Mouse (Mus musculus): ENCODE results near the gene Card19. TPM values are rescaled to one million over a fixed set of nuclear protein-coding genes. Genes with fewer than 3 reads are reported as not detected.

The Card19 gene
- polyA plus RNA-seq, 1 experiment, result 79.4 TPM

GRCm38 (mm10) chr13:49209306-49209705 is 6.5 kb downstream of the Card19 start:
- no peaks in the 10 kb centered on the region for H3K27me3 ChIP-seq (ENCODE audit: control insufficient read depth, insufficient read depth, low read length)
- TF ChIP-seq CTCF (IDR thresholded peaks at IDR 0.05; ENCODE audit: extremely low read depth, insufficient read depth, insufficient read length, insufficient replicate concordance) (no peak), POLR2A (IDR thresholded peaks at IDR 0.05; ENCODE audit: low read depth, low read length) (no peak)
- WGBS, result 71% methylated on average over 7 of the region's 7 CpGs
- H3K36me3 ChIP-seq (ENCODE audit: control insufficient read depth, insufficient read depth, low read length), result peaks cover 3% of the 10 kb centered on the region
- H3K27ac ChIP-seq (ENCODE audit: insufficient read depth, low read length), result no peak overlapping the region
- peaks cover 11% of the 10 kb centered on the region for H3K4me1 ChIP-seq (ENCODE audit: control insufficient read depth, insufficient read depth, insufficient read length)
- no peak for DNase-seq (ENCODE audit: low read depth in 1 of 2, low spot score in 2 of 2)
- no peak overlapping the region for H3K4me3 ChIP-seq (ENCODE audit: extremely low read depth, insufficient read depth, insufficient read length)

- Histone ChIP-seq H3K36me3 (ENCODE audit: control insufficient read depth, insufficient read depth, low read length) (peaks cover 11% of the 10 kb centered on the region), H3K27ac (ENCODE audit: insufficient read depth, low read length) (no peak overlapping the region), H3K4me1 (ENCODE audit: control insufficient read depth, insufficient read depth, insufficient read length) (no peaks in the 10 kb centered on the region), H3K27me3 (ENCODE audit: control insufficient read depth, insufficient read depth, low read length) (no peaks in the 10 kb centered on the region), H3K4me3 (ENCODE audit: extremely low read depth, insufficient read depth, insufficient read length) (no peak overlapping the region)
- no peak for DNase-seq (ENCODE audit: low read depth in 1 of 2, low spot score in 2 of 2)
- WGBS, result 96% methylated on average over 2 of the region's 2 CpGs
- TF ChIP-seq POLR2A (IDR thresholded peaks at IDR 0.05; ENCODE audit: low read depth, low read length) (no peak), CTCF (IDR thresholded peaks at IDR 0.05; ENCODE audit: extremely low read depth, insufficient read depth, insufficient read length, insufficient replicate concordance) (no peak)
Measured at GRCm38 (mm10) chr13:49206341-49206740, 9.5 kb downstream of the Card19 start.

- DNase-seq (ENCODE audit: low read depth in 1 of 2, low spot score in 2 of 2), result peak; percentile 60 to 73
Measured at GRCm38 (mm10) chr13:49205381-49205998, 10.3 kb downstream of the Card19 start.

GRCm38 (mm10) chr13:49202556-49202955 is 13.3 kb downstream of the Card19 start:
- DNase-seq (ENCODE audit: low read depth in 1 of 2, low spot score in 2 of 2), result no peak
- H3K4me1 ChIP-seq (ENCODE audit: control insufficient read depth, insufficient read depth, insufficient read length), result peaks cover 4% of the 10 kb centered on the region; the same call in 1 of the 2 replicates

More at GRCm38 (mm10) chr13:49205381-49205998, 10.3 kb downstream of the Card19 start:
- no peak overlapping the region for H3K4me3 ChIP-seq (ENCODE audit: extremely low read depth, insufficient read depth, insufficient read length)
- no peak for TF ChIP-seq POLR2A (IDR thresholded peaks at IDR 0.05; ENCODE audit: low read depth, low read length)
- TF ChIP-seq CTCF (IDR thresholded peaks at IDR 0.05; ENCODE audit: extremely low read depth, insufficient read depth, insufficient read length, insufficient replicate concordance), result peak; percentile 90
- H3K27ac ChIP-seq (ENCODE audit: insufficient read depth, low read length), result no peak overlapping the region
- 48% methylated on average over 13 of the region's 13 CpGs for WGBS
- no peaks in the 10 kb centered on the region for H3K27me3 ChIP-seq (ENCODE audit: control insufficient read depth, insufficient read depth, low read length)
- H3K4me1 ChIP-seq (ENCODE audit: control insufficient read depth, insufficient read depth, insufficient read length), result peaks cover 4% of the 10 kb centered on the region; the same call in 1 of the 2 replicates
- H3K36me3 ChIP-seq (ENCODE audit: control insufficient read depth, insufficient read depth, low read length), result peaks cover 11% of the 10 kb centered on the region

GRCm38 (mm10) chr13:49200688-49201087 is 15.1 kb downstream of the Card19 start:
- TF ChIP-seq POLR2A (IDR thresholded peaks at IDR 0.05; ENCODE audit: low read depth, low read length) (no peak), CTCF (IDR thresholded peaks at IDR 0.05; ENCODE audit: extremely low read depth, insufficient read depth, insufficient read length, insufficient replicate concordance) (no peak)
- H3K4me1 ChIP-seq (ENCODE audit: control insufficient read depth, insufficient read depth, insufficient read length), result peaks cover 17% of the 10 kb centered on the region; the same call in 1 of the 2 replicates
- H3K4me3 ChIP-seq (ENCODE audit: extremely low read depth, insufficient read depth, insufficient read length), result no peak overlapping the region
- H3K27ac ChIP-seq (ENCODE audit: insufficient read depth, low read length), result no peak overlapping the region
- no peak for DNase-seq (ENCODE audit: low read depth in 1 of 2, low spot score in 2 of 2)
- WGBS, result 32% methylated on average over 13 of the region's 13 CpGs
- H3K36me3 ChIP-seq (ENCODE audit: control insufficient read depth, insufficient read depth, low read length), result peaks cover 9% of the 10 kb centered on the region
- no peaks in the 10 kb centered on the region for H3K27me3 ChIP-seq (ENCODE audit: control insufficient read depth, insufficient read depth, low read length)

More at GRCm38 (mm10) chr13:49202556-49202955, 13.3 kb downstream of the Card19 start:
- H3K4me3 ChIP-seq (ENCODE audit: extremely low read depth, insufficient read depth, insufficient read length), result no peak overlapping the region
- WGBS, result 91% methylated on average over 7 of the region's 7 CpGs
- H3K27me3 ChIP-seq (ENCODE audit: control insufficient read depth, insufficient read depth, low read length), result no peaks in the 10 kb centered on the region
- peaks cover 9% of the 10 kb centered on the region for H3K36me3 ChIP-seq (ENCODE audit: control insufficient read depth, insufficient read depth, low read length)
- H3K27ac ChIP-seq (ENCODE audit: insufficient read depth, low read length), result no peak overlapping the region
- TF ChIP-seq POLR2A (IDR thresholded peaks at IDR 0.05; ENCODE audit: low read depth, low read length), result no peak
- no peak for TF ChIP-seq CTCF (IDR thresholded peaks at IDR 0.05; ENCODE audit: extremely low read depth, insufficient read depth, insufficient read length, insufficient replicate concordance)

- 87% methylated on average over 7 of the region's 7 CpGs for WGBS
- Histone ChIP-seq H3K27ac (ENCODE audit: insufficient read depth, low read length) (peak overlapping the region; percentile 37), H3K4me1 (ENCODE audit: control insufficient read depth, insufficient read depth, insufficient read length) (peaks cover 17% of the 10 kb centered on the region; the same call in 1 of the 2 replicates), H3K36me3 (ENCODE audit: control insufficient read depth, insufficient read depth, low read length) (peaks cover 10% of the 10 kb centered on the region), H3K4me3 (ENCODE audit: extremely low read depth, insufficient read depth, insufficient read length) (no peak overlapping the region), H3K27me3 (ENCODE audit: control insufficient read depth, insufficient read depth, low read length) (no peaks in the 10 kb centered on the region)
- no peak for DNase-seq (ENCODE audit: low read depth in 1 of 2, low spot score in 2 of 2)
- TF ChIP-seq POLR2A (IDR thresholded peaks at IDR 0.05; ENCODE audit: low read depth, low read length) (no peak), CTCF (IDR thresholded peaks at IDR 0.05; ENCODE audit: extremely low read depth, insufficient read depth, insufficient read length, insufficient replicate concordance) (no peak)
Measured at GRCm38 (mm10) chr13:49199891-49200290, 15.9 kb downstream of the Card19 start.

- no peak for TF ChIP-seq CTCF (IDR thresholded peaks at IDR 0.05; ENCODE audit: extremely low read depth, insufficient read depth, insufficient read length, insufficient replicate concordance)
- TF ChIP-seq POLR2A (IDR thresholded peaks at IDR 0.05; ENCODE audit: low read depth, low read length), result no peak
- DNase-seq (ENCODE audit: low read depth in 1 of 2, low spot score in 2 of 2), result no peak
- Histone ChIP-seq H3K4me3 (ENCODE audit: extremely low read depth, insufficient read depth, insufficient read length) (no peak overlapping the region), H3K27ac (ENCODE audit: insufficient read depth, low read length) (no peak overlapping the region), H3K36me3 (ENCODE audit: control insufficient read depth, insufficient read depth, low read length) (peaks cover 5% of the 10 kb centered on the region), H3K4me1 (ENCODE audit: control insufficient read depth, insufficient read depth, insufficient read length) (peaks cover 17% of the 10 kb centered on the region; the same call in 1 of the 2 replicates), H3K27me3 (ENCODE audit: control insufficient read depth, insufficient read depth, low read length) (no peaks in the 10 kb centered on the region)
- WGBS, result 92% methylated on average over 9 of the region's 9 CpGs
Measured at GRCm38 (mm10) chr13:49198734-49199133, 17.1 kb downstream of the Card19 start.
